Mouse (Mus musculus) MEL (cell line): Measurements from ENCODE around the gene Mpp4. TPM values are rescaled to one million over a fixed set of nuclear protein-coding genes. Genes with fewer than 3 reads are reported as not detected.

ENCODE experiments used
- DNase-seq: peaks from one replicate; pipeline ENCODE4 v3.0.0; 2011; ENCODE audit warnings: low read depth, low spot score
- H3K27ac ChIP-seq: 2 replicates; pipeline ENCODE4 v1.5.1; 2012; ENCODE audit warnings: low read depth, mild to moderate bottlenecking, control low read depth, low read length, moderate library complexity; ENCODE audit not compliant: control insufficient read depth
- H3K27me3 ChIP-seq, 2 experiments: fragments of 150-350 bp in 1 of 2; sonication (generic) in 1 of 2; 2 replicates each; pipeline ENCODE4 v1.6.1; 2012; ENCODE audit warnings: low read length in 2 of 2, mild to moderate bottlenecking in 2 of 2, improper control_type of control experiment in 1 of 2, moderate library complexity in 1 of 2; ENCODE audit not compliant: insufficient read depth in 2 of 2, control insufficient read depth in 1 of 2
- H3K36me3 ChIP-seq, 2 experiments: 2 replicates each; pipeline ENCODE4 v1.6.1; 2012 to 2014; ENCODE audit warnings: low read length in 2 of 2, improper control_type of control experiment in 1 of 2, inconsistent platforms in 1 of 2, mild to moderate bottlenecking in 1 of 2; ENCODE audit not compliant: insufficient read depth in 2 of 2, control insufficient read depth in 1 of 2
- H3K4me1 ChIP-seq, 2 experiments: fragments of 150-350 bp in 1 of 2; sonication (generic) in 1 of 2; 2 replicates each; pipeline ENCODE4 v1.6.1; 2012; ENCODE audit warnings: low read length in 2 of 2, improper control_type of control experiment in 1 of 2, mild to moderate bottlenecking in 1 of 2; ENCODE audit not compliant: insufficient read depth in 2 of 2, control insufficient read depth in 1 of 2
- H3K4me3 ChIP-seq, 2 experiments: fragments of 150-350 bp in 1 of 2; sonication (generic) in 1 of 2; 2 replicates each; pipeline ENCODE4 v1.5.1; 2012; ENCODE audit warnings: low read depth in 2 of 2, low read length in 2 of 2, mild to moderate bottlenecking in 2 of 2, moderate library complexity in 2 of 2, control low read depth in 1 of 2, improper control_type of control experiment in 1 of 2; ENCODE audit not compliant: control insufficient read depth in 1 of 2, insufficient read depth in 1 of 2
- H3K79me2 ChIP-seq: 2 replicates; pipeline ENCODE4 v1.6.1; 2012; ENCODE audit warnings: mild to moderate bottlenecking, low read length, moderate library complexity; ENCODE audit not compliant: control insufficient read depth, poor library complexity, insufficient read depth
- H3K9ac ChIP-seq: 2 replicates; pipeline ENCODE4 v1.6.1; 2012; ENCODE audit warnings: low read depth, mild to moderate bottlenecking, control low read depth, low read length, moderate library complexity; ENCODE audit not compliant: control insufficient read depth, poor library complexity, severe bottlenecking
- H3K9me3 ChIP-seq: fragments of 150-350 bp; sonication (generic); replicated peaks from 2 replicates; pipeline ENCODE4 v1.6.1; 2012; ENCODE audit warnings: mild to moderate bottlenecking, low read length, improper control_type of control experiment, moderate library complexity; ENCODE audit not compliant: insufficient read depth
- BHLHE40 ChIP-seq: IDR thresholded peaks from 2 replicates; pipeline ENCODE4 v1.6.1; 2012; ENCODE audit warnings: low read depth, mild to moderate bottlenecking, inconsistent platforms, low read length, improper control_type of control experiment, borderline replicate concordance
- CHD2 ChIP-seq: IDR thresholded peaks from 2 replicates; pipeline ENCODE4 v1.6.1; 2011; ENCODE audit warnings: low read length, improper control_type of control experiment
- E2F4 ChIP-seq: IDR thresholded peaks from 2 replicates; pipeline ENCODE4 v1.6.1; 2011; ENCODE audit warnings: low read depth, low read length, improper control_type of control experiment, borderline replicate concordance
- ELF1 ChIP-seq: IDR thresholded peaks from 2 replicates; pipeline ENCODE4 v1.6.1; 2014; ENCODE audit warnings: low read depth, mild to moderate bottlenecking, inconsistent platforms, low read length, improper control_type of control experiment, moderate library complexity
- GABPA ChIP-seq: IDR thresholded peaks from 2 replicates; pipeline ENCODE4 v1.6.1; 2012; ENCODE audit warnings: low read depth, mild to moderate bottlenecking, inconsistent platforms, low read length, improper control_type of control experiment, moderate library complexity
- GATA1 ChIP-seq: IDR thresholded peaks from 2 replicates; pipeline ENCODE4 v1.6.1; 2011; ENCODE audit warnings: low read depth, low read length, improper control_type of control experiment
- HCFC1 ChIP-seq: IDR thresholded peaks from 2 replicates; pipeline ENCODE4 v1.6.1; 2012; ENCODE audit warnings: low read depth, mild to moderate bottlenecking, inconsistent platforms, low read length, improper control_type of control experiment, moderate library complexity
- MAFK ChIP-seq: IDR thresholded peaks from 2 replicates; pipeline ENCODE4 v1.6.1; 2011; ENCODE audit warnings: low read depth, mild to moderate bottlenecking, low read length, improper control_type of control experiment, borderline replicate concordance
- MAX ChIP-seq: IDR thresholded peaks from 2 replicates; pipeline ENCODE4 v1.6.1; 2011; ENCODE audit warnings: low read length, improper control_type of control experiment
- MAZ ChIP-seq: IDR thresholded peaks from 2 replicates; pipeline ENCODE4 v1.6.1; 2012; ENCODE audit warnings: low read depth, mild to moderate bottlenecking, inconsistent platforms, low read length, improper control_type of control experiment
- MXI1 ChIP-seq: IDR thresholded peaks from 2 replicates; pipeline ENCODE4 v1.6.1; 2011; ENCODE audit warnings: mild to moderate bottlenecking, low read depth, low read length, improper control_type of control experiment
- MYB ChIP-seq: IDR thresholded peaks from 2 replicates; pipeline ENCODE4 v1.6.1; 2011; ENCODE audit warnings: mild to moderate bottlenecking, low read depth, low read length, improper control_type of control experiment
- NELFE ChIP-seq: IDR thresholded peaks from 2 replicates; pipeline ENCODE4 v1.6.1; 2011; ENCODE audit warnings: low read depth, low read length, improper control_type of control experiment
- NRF1 ChIP-seq: IDR thresholded peaks from 2 replicates; pipeline ENCODE4 v1.6.1; 2014; ENCODE audit warnings: low read depth, mild to moderate bottlenecking, inconsistent platforms, low read length, improper control_type of control experiment, moderate library complexity; ENCODE audit not compliant: poor library complexity, insufficient read depth, severe bottlenecking
- POLR2A ChIP-seq, 2 experiments: IDR thresholded peaks; 2 replicates each; pipeline ENCODE4 v1.6.1; 2011 to 2012; ENCODE audit warnings: low read length in 2 of 2, mild to moderate bottlenecking in 2 of 2, control low read depth in 1 of 2, improper control_type of control experiment in 1 of 2, low read depth in 1 of 2, moderate library complexity in 1 of 2; ENCODE audit not compliant: control insufficient read depth in 1 of 2, insufficient read depth in 1 of 2, poor library complexity in 1 of 2
- POLR2AphosphoS2 ChIP-seq: IDR thresholded peaks from 2 replicates; pipeline ENCODE4 v1.6.1; 2011; ENCODE audit warnings: low read length, improper control_type of control experiment
- POLR2AphosphoS5 ChIP-seq: IDR thresholded peaks from 2 replicates; pipeline ENCODE4 v1.6.1; 2012; ENCODE audit warnings: low read depth, borderline replicate concordance, mild to moderate bottlenecking, inconsistent platforms, low read length, moderate library complexity, mixed read lengths
- SIN3A ChIP-seq: IDR thresholded peaks from 2 replicates; pipeline ENCODE4 v1.6.1; 2012; ENCODE audit warnings: low read length, improper control_type of control experiment, inconsistent platforms
- TCF12 ChIP-seq: IDR thresholded peaks from 2 replicates; pipeline ENCODE4 v1.6.1; 2014; ENCODE audit warnings: low read depth, mild to moderate bottlenecking, inconsistent platforms, low read length, improper control_type of control experiment, moderate library complexity
- USF1 ChIP-seq: IDR thresholded peaks from 2 replicates; pipeline ENCODE4 v1.6.1; 2014; ENCODE audit warnings: low read depth, mild to moderate bottlenecking, inconsistent platforms, low read length, improper control_type of control experiment, moderate library complexity
- ZC3H11A ChIP-seq: IDR thresholded peaks from 2 replicates; pipeline ENCODE4 v1.6.1; 2012; ENCODE audit warnings: low read depth, mild to moderate bottlenecking, inconsistent platforms, low read length, improper control_type of control experiment
- ZMIZ1 ChIP-seq: IDR thresholded peaks from 2 replicates; pipeline ENCODE4 v1.6.1; 2012; ENCODE audit warnings: low read depth, mild to moderate bottlenecking, inconsistent platforms, low read length, improper control_type of control experiment, moderate library complexity
- polyA plus RNA-seq, 2 experiments: library from polyadenylated mRNA; stranded (reverse) in 1 of 2; unstranded in 1 of 2; fragments of >175 nt in 1 of 2; fragments of >200 nt in 1 of 2; gene quantifications; 2 replicates each; pipeline versions ENCODE4 v1.2.1 to v1.2.4; 2012; ENCODE audit warnings: low replicate concordance in 2 of 2, low read depth in 1 of 2; ENCODE audit not compliant: insufficient read length in 2 of 2, insufficient read depth in 1 of 2, missing spikeins in 1 of 2
- total RNA-seq: library from RNA; depleted of rRNA; stranded (reverse); fragments of 300-350 nt; gene quantifications from 2 replicates; pipeline ENCODE4 v1.2.3, GENCODE M21; 2012

Mpp4 gene
- total and polyA plus RNA-seq, 3 experiments = 0.19 to 0.23 TPM; not detected in 1

DNA sequence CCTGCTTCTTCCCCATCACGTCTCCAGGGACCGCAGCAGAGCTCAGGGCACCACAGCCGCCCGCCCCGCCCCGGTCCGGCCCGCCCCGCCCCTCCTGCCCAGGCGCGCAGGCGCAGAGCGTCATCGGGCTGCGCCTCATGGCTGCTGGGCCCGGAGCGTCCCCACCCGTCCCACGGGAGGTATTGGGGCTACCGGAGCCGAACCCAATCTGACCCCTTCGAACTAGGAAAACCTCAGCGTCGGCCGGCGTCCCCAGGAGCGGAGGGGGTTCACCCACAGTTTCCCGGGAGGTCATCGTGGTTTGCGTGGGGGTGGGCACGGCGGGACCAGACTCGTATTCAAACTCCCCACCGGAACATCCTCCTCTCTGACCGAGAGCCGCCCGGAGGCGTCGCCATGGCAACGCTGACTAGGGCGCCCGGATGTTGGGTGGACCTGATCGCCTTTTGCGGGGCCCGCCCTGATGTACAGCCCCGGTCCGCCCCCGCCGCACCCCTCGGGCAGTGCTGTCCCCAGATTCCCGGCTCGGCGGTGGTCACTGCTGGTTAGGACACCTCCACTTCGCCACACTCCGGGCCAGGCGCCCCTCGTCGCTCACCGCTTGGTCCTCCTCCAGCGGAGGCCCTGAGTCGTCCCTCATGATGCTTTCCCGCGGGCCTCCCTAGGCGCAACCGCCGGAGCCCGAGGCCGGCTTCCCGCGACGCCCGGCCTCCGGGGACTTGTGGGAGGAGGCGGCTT is 43.3 kb downstream of the Mpp4 start, which contains the start of gene Tmem237:
TSS of gene Tmem237 (minus strand) at position 689 of the 738 bp plus-strand sequence.
- Histone ChIP-seq H3K9me3 (no peaks in the 10 kb centered on the region), H3K79me2 (peaks cover 3% of the 10 kb centered on the region; the same call in 1 of the 2 replicates), H3K4me1 (peaks cover 0 to 3% of the 10 kb centered on the region in 2 experiments; a peak in 2 of 4 replicates), H3K4me3 (peak within 1 kb of the TSS; percentile 89 to 95), H3K27me3 (no peaks in the 10 kb centered on the region; a peak in 1 of 4 replicates), H3K27ac (0 out of 2 replicates have a peak within 1 kb of the TSS, but pooled peaks have one; percentile 33), H3K36me3 (peaks cover 0 to 5% of the 10 kb centered on the region in 2 experiments; a peak in 3 of 4 replicates), H3K9ac (peak within 1 kb of the TSS; percentile 79)
- peak; percentile 92 for DNase-seq
- peak; percentile 63 for TF ChIP-seq MAZ
- peak; percentile 82 for TF ChIP-seq HCFC1
- TF ChIP-seq POLR2AphosphoS5 = no peak
- TF ChIP-seq MXI1 = peak; percentile 77
- TF ChIP-seq POLR2AphosphoS2 = no peak
- TF ChIP-seq ZC3H11A = no peak
- TF ChIP-seq E2F4 = no peak
- peak; percentile 79 for TF ChIP-seq NRF1
- no peak for TF ChIP-seq MYB
- peak; percentile 9; the same call in 1 of the 2 replicates for TF ChIP-seq ZMIZ1
- TF ChIP-seq ELF1 = peak; percentile 65
- peak; percentile 87 for TF ChIP-seq SIN3A
- no peak for TF ChIP-seq GABPA
- TF ChIP-seq MAX = peak; percentile 63
- peak; percentile 67 for TF ChIP-seq NELFE
- TF ChIP-seq POLR2A (IDR thresholded peaks at IDR 0.05; ENCODE audit: control insufficient read depth in 1 of 2, insufficient read depth in 1 of 2, low read depth in 1 of 2, low read length in 2 of 2, poor library complexity in 1 of 2) = peak; percentile 78 to 82; a peak in 3 of 4 replicates
- no peak for TF ChIP-seq MAFK
- peak; percentile 25; the same call in 1 of the 2 replicates for TF ChIP-seq TCF12
- no peak for TF ChIP-seq BHLHE40

DNA sequence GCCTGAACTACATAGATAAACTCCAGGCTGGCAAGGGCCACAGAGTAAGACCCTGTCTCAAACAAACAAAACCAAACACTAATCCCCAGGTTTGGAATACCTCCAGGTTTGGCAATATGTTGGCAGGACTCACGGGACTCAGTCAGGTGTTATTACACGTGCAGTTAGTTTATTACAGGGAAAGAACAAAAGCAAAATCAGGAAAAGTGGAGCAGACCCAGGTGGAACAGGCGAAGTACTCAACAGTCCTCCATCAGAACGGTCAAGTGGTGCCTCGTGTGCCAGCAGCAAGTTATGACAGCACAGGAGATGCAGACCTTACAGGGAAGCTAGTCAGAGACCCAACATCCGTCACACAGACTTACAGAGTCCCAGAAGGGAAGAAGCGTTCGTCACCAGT is 52.7 kb downstream of the Mpp4 start:
- TF ChIP-seq POLR2AphosphoS5 = no peak
- no peak for TF ChIP-seq USF1
- TF ChIP-seq NRF1 = no peak
- TF ChIP-seq GATA1 = no peak
- TF ChIP-seq ZMIZ1 = no peak
- TF ChIP-seq SIN3A = no peak
- no peak for TF ChIP-seq MAZ
- TF ChIP-seq ELF1 = no peak
- no peak for TF ChIP-seq CHD2
- no peaks in the 10 kb centered on the region for H3K36me3 ChIP-seq
- H3K9me3 ChIP-seq = no peaks in the 10 kb centered on the region

More for the DNA sequence above, 52.7 kb downstream of the Mpp4 start:
- Histone ChIP-seq H3K27ac (no peak overlapping the region), H3K27me3 (no peaks in the 10 kb centered on the region), H3K9ac (no peak overlapping the region), H3K4me3 (no peak overlapping the region), H3K4me1 (no peaks in the 10 kb centered on the region), H3K79me2 (no peaks in the 10 kb centered on the region)
- no peak for DNase-seq
